Mouse (Mus musculus) spleen, postnatal 14 days (tissue): ENCODE results near the gene Doc2b.
A peak's percentile ranks its signal among the peaks of the same experiment; 100 is the strongest.
"Not testable (repeated sequence)": the region's sequence is repeated elsewhere in the genome, so short reads cannot be mapped to it uniquely, and the experiment has no call there.

Source experiments
- DNase-seq, 2 experiments: peaks; one replicate each; pipeline ENCODE4 v3.0.0; 2021 to 2022; ENCODE audit warnings: low spot score in 2 of 2

Doc2b gene

GRCm38 (mm10) chr11:75736978-75737377 is 58.9 kb downstream of the Doc2b start:
- DNase-seq: no peak

- DNase-seq: no peak
These were observed 60.2 kb downstream of the Doc2b start for GRCm38 (mm10) chr11:75735462-75736252.

GRCm38 (mm10) chr11:75733227-75733940 is 62.5 kb downstream of the Doc2b start:
- peak; percentile 50 to 58 for DNase-seq

GRCm38 (mm10) chr11:75732434-75733226 is 63.2 kb downstream of the Doc2b start, which contains the start of gene Ywhae:
Ywhae (plus strand) TSS chr11:75732869.
- peak; percentile 75 to 84 for DNase-seq

GRCm38 (mm10) chr11:75727659-75728058 is 68.2 kb downstream of the Doc2b start:
- DNase-seq: not testable (repeated sequence)

GRCm38 (mm10) chr11:75727168-75727567 is 68.7 kb downstream of the Doc2b start:
- no peak for DNase-seq

GRCm38 (mm10) chr11:75722339-75722738 is 73.5 kb downstream of the Doc2b start:
- no peak for DNase-seq
